Mouse (Mus musculus) lung, adult 2 months (tissue): ENCODE results near the gene Cldn10. TPM values are rescaled to one million over a fixed set of nuclear protein-coding genes. Genes with fewer than 3 reads are reported as not detected.

ENCODE experiments used
- DNase-seq: peaks from one replicate; pipeline ENCODE4 v3.0.0; 2022
- H3K4me1 ChIP-seq: fragments of 200-500 bp; 2 replicates; pipeline ENCODE4 v1.6.1; 2011; ENCODE audit warnings: low read length; ENCODE audit not compliant: control insufficient read depth, insufficient read depth
- H3K4me3 ChIP-seq: fragments of 200-500 bp; replicated peaks from 2 replicates; pipeline ENCODE3; 2011; ENCODE audit warnings: low read depth, mild to moderate bottlenecking, control low read depth, low read length; ENCODE audit errors: extremely low read depth
- CTCF ChIP-seq: fragments of 200-500 bp; IDR thresholded peaks from 2 replicates; pipeline ENCODE4 v1.5.1; 2011; ENCODE audit warnings: mild to moderate bottlenecking, low read length, control low read depth; ENCODE audit not compliant: insufficient read depth
- POLR2A ChIP-seq: fragments of 200-500 bp; IDR thresholded peaks from 2 replicates; pipeline ENCODE4 v1.6.1; 2011; ENCODE audit warnings: low read depth, mild to moderate bottlenecking, control low read depth, low read length, borderline replicate concordance; ENCODE audit errors: extremely low read depth
- WGBS: fragments of 180-500 bp; shearing (Covaris S2); methylation state at CpG from one replicate; pipeline ENCODE4 v1.1.7; 2018; 5-methylcytosine and 5-hydroxymethylcytosine counted together
- polyA plus RNA-seq: library from polyadenylated mRNA; depleted of rRNA; stranded (reverse); fragments of >200 nt; gene quantifications from 2 replicates; pipeline ENCODE4 v1.2.3, GENCODE M21; 2012

Cldn10 gene
- polyA plus RNA-seq, 1 experiment, result 11.8 TPM

DNA sequence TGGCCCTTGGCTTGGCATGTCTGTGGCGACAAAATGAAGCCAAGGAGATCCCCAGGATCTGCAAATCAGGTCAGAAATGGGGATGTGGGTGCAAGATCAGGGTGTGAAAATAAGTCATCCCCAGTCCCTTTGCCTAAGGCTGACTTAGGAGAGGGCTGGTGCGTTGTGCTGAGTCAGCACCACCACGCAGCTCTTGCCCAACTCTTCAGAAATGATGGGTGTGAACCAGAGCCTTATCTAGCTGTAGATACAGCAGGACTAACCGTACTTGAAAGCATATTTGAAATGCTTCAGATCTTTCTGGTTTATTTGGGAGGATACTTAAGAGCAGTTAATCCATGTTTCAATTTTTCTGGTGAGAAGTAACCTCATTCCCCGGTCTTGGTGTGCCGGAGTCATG is 82.0 kb downstream of the Cldn10 start:
- DNase-seq, result no peak
- 61% methylated on average over 6 of the region's 6 CpGs for WGBS
- H3K4me3 ChIP-seq, result no peak overlapping the region
- TF ChIP-seq POLR2A, result no peak
- no peak for TF ChIP-seq CTCF
- no peaks in the 10 kb centered on the region for H3K4me1 ChIP-seq

DNA sequence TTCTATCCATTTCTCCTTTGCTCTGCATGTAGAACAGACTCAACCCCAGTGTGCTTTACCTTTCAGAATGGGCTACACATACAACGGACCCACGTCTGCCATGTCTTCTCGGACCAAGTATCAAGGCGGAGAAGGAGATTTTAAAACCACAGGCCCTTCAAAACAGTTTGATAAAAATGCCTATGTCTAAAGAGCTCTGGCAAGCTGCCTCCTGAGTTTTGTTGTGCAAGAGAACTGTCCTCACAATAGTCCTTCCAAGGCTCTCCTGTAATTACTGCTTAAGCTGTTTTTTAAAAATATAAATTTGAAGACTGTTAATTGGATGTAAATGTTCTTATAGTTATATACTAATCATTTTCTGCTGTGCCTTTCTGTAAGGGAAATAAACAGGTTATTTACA is 86.4 kb downstream of the Cldn10 start:
- WGBS, result 61% methylated on average over 4 of the region's 4 CpGs
- Histone ChIP-seq H3K4me3 (no peak overlapping the region), H3K4me1 (no peaks in the 10 kb centered on the region)
- no peak for TF ChIP-seq POLR2A
- no peak for TF ChIP-seq CTCF
- DNase-seq, result no peak

DNA sequence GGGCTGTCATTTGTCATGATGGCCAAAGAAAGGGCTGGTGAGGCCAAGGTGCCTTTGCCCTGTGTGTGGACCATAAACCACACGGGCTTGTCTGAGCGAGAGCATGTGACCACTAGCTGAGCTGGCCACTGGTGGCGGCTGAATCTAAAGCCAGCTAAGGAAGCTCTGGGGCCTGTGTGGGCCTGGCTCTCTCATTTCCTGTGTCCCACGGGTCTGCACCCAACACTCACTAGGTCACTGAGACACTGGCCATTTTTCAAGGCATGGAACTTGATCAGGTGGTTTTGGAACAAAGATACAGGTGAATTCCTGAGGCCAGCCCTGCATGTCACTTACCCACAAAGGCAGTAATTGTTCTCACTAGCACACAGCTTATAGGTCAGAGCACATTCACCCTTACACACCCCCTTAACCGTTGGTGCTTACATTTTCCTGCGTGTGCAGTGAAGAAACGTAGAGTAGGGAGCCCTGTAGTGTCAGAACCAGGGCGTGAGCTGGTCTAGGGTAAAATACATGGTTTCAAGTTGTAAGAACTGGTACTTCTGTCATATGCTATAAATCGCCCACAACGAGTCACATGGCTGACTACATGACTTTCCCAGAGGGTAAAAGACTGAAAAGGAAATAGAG is 87.2 kb downstream of the Cldn10 start:
- Histone ChIP-seq H3K4me3 (no peak overlapping the region), H3K4me1 (no peaks in the 10 kb centered on the region)
- no peak for DNase-seq
- 63% methylated on average over 10 of the region's 10 CpGs for WGBS
- TF ChIP-seq POLR2A, result no peak
- TF ChIP-seq CTCF, result no peak

- TF ChIP-seq CTCF, result no peak
- no peak for TF ChIP-seq POLR2A
- Histone ChIP-seq H3K4me1 (no peaks in the 10 kb centered on the region), H3K4me3 (no peak overlapping the region)
- no peak for DNase-seq
- WGBS, result 73% methylated on average over 11 of the region's 11 CpGs
Measured at GRCm38 (mm10) chr14:118878346-118878910, 90.7 kb downstream of the Cldn10 start.

GRCm38 (mm10) chr14:118880696-118881095 is 93.0 kb downstream of the Cldn10 start:
- Histone ChIP-seq H3K4me3 (no peak overlapping the region), H3K4me1 (no peaks in the 10 kb centered on the region)
- no peak for TF ChIP-seq POLR2A
- TF ChIP-seq CTCF, result no peak
- 71% methylated on average over 10 of the region's 10 CpGs for WGBS
- DNase-seq, result no peak

DNA sequence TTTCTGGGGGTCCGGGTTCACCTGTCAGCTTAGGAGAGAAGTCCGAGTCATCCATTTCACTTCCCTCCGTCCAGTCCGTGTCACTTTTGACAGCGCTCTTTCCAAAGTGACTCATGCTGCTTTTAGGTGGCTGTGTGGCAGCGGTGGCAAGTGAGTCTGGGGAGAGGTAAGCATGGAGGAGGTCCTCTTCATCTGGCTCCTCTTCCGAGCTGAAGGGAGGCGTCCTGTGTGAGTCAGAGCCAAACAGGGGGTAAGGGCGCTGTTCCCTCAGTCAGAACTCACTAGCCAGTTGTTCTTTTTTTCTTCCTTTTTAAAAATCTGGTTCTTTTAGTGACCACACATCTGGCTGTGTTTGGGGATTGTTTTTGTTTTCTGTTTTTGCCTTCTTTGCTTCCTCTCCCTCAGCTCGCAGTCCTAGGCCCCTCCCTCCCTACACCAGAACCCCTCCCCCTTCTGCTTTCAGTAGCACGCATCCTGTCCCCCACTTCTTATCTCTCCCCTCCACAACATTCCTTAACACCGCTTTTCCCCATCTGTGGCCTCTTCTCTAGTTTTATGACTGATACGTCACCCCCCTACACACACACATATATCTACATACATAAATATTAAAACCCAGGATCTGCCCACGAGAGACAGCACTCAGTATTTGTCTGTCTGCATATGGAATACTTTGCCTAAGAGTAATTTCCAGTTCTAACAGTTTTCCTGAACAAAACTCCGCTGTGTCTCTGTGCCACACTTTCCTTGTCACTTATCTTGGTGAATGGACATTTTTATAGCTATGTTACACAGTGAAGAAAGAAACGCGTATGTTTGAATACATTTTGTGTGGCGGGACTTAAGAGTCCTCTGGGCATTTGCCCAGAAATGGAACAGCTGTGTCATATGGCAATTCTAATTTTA is 95.9 kb downstream of the Cldn10 start:
- WGBS, result 59% methylated on average over 18 of the region's 18 CpGs
- no peak for TF ChIP-seq POLR2A
- Histone ChIP-seq H3K4me1 (no peaks in the 10 kb centered on the region), H3K4me3 (no peak overlapping the region)
- DNase-seq, result no peak

GRCm38 (mm10) chr14:118884250-118884556 is 96.5 kb downstream of the Cldn10 start:
- TF ChIP-seq CTCF (no peak), POLR2A (no peak)

GRCm38 (mm10) chr14:118890101-118890500 is 102.4 kb downstream of the Cldn10 start:
- DNase-seq, result no peak

More at GRCm38 (mm10) chr14:118884250-118884556, 96.5 kb downstream of the Cldn10 start:
- no peak for DNase-seq
- Histone ChIP-seq H3K4me3 (no peak overlapping the region), H3K4me1 (no peaks in the 10 kb centered on the region)
- 65% methylated on average over 7 of the region's 7 CpGs for WGBS

GRCm38 (mm10) chr14:118895228-118895627 is 107.5 kb downstream of the Cldn10 start:
- no peak for DNase-seq
- WGBS, result 79% methylated on average over 7 of the region's 7 CpGs
- Histone ChIP-seq H3K4me1 (no peaks in the 10 kb centered on the region), H3K4me3 (no peak overlapping the region)
- no peak for TF ChIP-seq POLR2A
- TF ChIP-seq CTCF, result no peak

More at GRCm38 (mm10) chr14:118890101-118890500, 102.4 kb downstream of the Cldn10 start:
- WGBS, result 86% methylated on average over 4 of the region's 4 CpGs
- H3K4me3 ChIP-seq, result no peak overlapping the region
- no peaks in the 10 kb centered on the region for H3K4me1 ChIP-seq
- TF ChIP-seq POLR2A (no peak), CTCF (no peak)

- Histone ChIP-seq H3K4me3 (no peak overlapping the region), H3K4me1 (no peaks in the 10 kb centered on the region)
- TF ChIP-seq POLR2A, result no peak
- WGBS, result 80% methylated on average over 10 of the region's 10 CpGs
- DNase-seq, result no peak
Measured at GRCm38 (mm10) chr14:118895655-118896054, 107.9 kb downstream of the Cldn10 start.
